Mouse (Mus musculus): ENCODE measurements around the gene Ccdc88a.

Ccdc88a gene

DNA sequence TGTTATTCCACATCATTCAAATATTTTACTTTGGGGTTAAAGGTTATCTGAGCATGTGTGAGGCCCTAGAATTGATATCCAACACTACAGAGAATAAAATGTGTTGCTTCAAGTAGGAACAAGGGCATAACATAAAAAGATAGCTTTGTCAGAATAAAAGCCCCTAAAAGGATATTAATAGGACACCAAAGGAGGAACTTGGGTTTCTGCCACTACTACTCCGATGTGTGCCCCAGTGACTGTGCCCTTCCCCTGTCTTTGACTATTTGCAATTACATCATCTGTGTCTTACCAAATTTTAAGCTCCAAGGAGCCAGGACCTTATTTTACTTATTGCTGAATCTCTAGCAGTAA is 175.9 kb downstream of the Ccdc88a start:
- DNase-seq = no peak

Measured in lung, postnatal 4 days (tissue).